Mouse (Mus musculus): ENCODE results near the gene Nat10.

The Nat10 gene

GRCm38 (mm10) chr2:103745481-103745880 lies 15.6 kb downstream of the Nat10 start:
- no peak for DNase-seq

- peak; percentile 64 for DNase-seq
These were observed 17.1 kb downstream of the Nat10 start for GRCm38 (mm10) chr2:103743988-103744387.

GRCm38 (mm10) chr2:103743536-103743935 lies 17.5 kb downstream of the Nat10 start:
- no peak for DNase-seq

GRCm38 (mm10) chr2:103742821-103743220 lies 18.2 kb downstream of the Nat10 start:
- no peak for DNase-seq

GRCm38 (mm10) chr2:103731423-103731822 lies 29.6 kb downstream of the Nat10 start:
- DNase-seq: no peak

GRCm38 (mm10) chr2:103730999-103731398 lies 30.1 kb downstream of the Nat10 start:
- DNase-seq: no peak

GRCm38 (mm10) chr2:103728027-103728540 lies 33.0 kb downstream of the Nat10 start:
- DNase-seq: no peak

GRCm38 (mm10) chr2:103724521-103724920 lies 36.5 kb downstream of the Nat10 start:
- no peak for DNase-seq

GRCm38 (mm10) chr2:103719292-103719646 lies 41.8 kb downstream of the Nat10 start:
- no peak for DNase-seq

GRCm38 (mm10) chr2:103718594-103719291 lies 42.3 kb downstream of the Nat10 start:
- DNase-seq: peak; percentile 76

- DNase-seq: no peak
These were observed 46.7 kb downstream of the Nat10 start for GRCm38 (mm10) chr2:103714412-103714811.

- DNase-seq: peak; percentile 47
These were observed 47.2 kb downstream of the Nat10 start for GRCm38 (mm10) chr2:103713831-103714230.

GRCm38 (mm10) chr2:103710849-103711248 lies 50.2 kb downstream of the Nat10 start:
- DNase-seq: no peak

GRCm38 (mm10) chr2:103707056-103707776 lies 53.9 kb downstream of the Nat10 start:
- DNase-seq: no peak

GRCm38 (mm10) chr2:103706226-103706625 lies 54.8 kb downstream of the Nat10 start:
- DNase-seq: peak; percentile 85

- DNase-seq: peak; percentile 20
These were observed 55.2 kb downstream of the Nat10 start for GRCm38 (mm10) chr2:103705826-103706225.

GRCm38 (mm10) chr2:103703865-103704264 lies 57.2 kb downstream of the Nat10 start:
- no peak for DNase-seq

GRCm38 (mm10) chr2:103703336-103703735 lies 57.7 kb downstream of the Nat10 start:
- no peak for DNase-seq

GRCm38 (mm10) chr2:103700514-103700913 lies 60.6 kb downstream of the Nat10 start:
- DNase-seq: no peak

- peak; percentile 59 for DNase-seq
These were observed 64.9 kb downstream of the Nat10 start for GRCm38 (mm10) chr2:103696177-103696576.

- no peak for DNase-seq
These were observed 66.1 kb downstream of the Nat10 start for GRCm38 (mm10) chr2:103694777-103695563.

GRCm38 (mm10) chr2:103692810-103693209 lies 68.3 kb downstream of the Nat10 start:
- no peak for DNase-seq

- DNase-seq: peak; percentile 39
These were observed 69.8 kb downstream of the Nat10 start for GRCm38 (mm10) chr2:103691278-103691677.

All from kidney, adult 18-20 months (tissue).